Mouse (Mus musculus): Measurements from ENCODE around the gene Gstt4. TPM values are rescaled to one million over a fixed set of nuclear protein-coding genes. Genes with fewer than 3 reads are reported as not detected.
A peak's percentile ranks its signal among the peaks of the same experiment; 100 is the strongest.
"Not testable (repeated sequence)": the region's sequence is repeated elsewhere in the genome, so short reads cannot be mapped to it uniquely, and the experiment has no call there.

Gene Gstt4
- polyA plus RNA-seq (2012; rRNA removed): not detected in 2 replicates

DNA sequence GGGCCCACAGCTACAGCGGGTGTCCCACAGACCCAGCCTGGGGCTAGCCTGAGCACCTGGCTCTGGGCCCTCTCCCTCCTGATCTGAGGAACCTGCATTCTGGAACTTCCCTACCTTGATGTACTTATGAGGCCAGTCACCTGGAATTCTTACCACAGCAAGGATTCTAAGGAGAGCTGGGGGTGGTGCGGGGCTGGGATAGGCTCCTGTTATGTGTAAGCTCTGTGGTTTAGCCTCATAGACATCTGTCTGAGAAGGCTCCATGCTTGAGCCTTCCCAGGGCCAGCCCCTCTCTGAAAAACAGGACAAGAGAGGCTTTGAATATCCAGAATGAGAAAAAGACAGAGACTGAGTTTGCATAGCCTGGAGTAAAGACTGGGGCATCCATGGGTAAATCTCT lies at the start of gene Gstt4:
Gene Gstt4 (minus strand): TSS at position 101 of the 400 bp plus-strand sequence.
- H3K4me3 ChIP-seq (ENCODE audit: extremely low read depth, insufficient read depth, insufficient read length): no peak within 1 kb of the TSS
- 86% methylated on average over 2 of the region's 2 CpGs for WGBS
- no peak for TF ChIP-seq CTCF (IDR thresholded peaks at IDR 0.05; ENCODE audit: extremely low read depth, insufficient read depth, insufficient read length, insufficient replicate concordance)
- no peaks in the 10 kb centered on the region for H3K27me3 ChIP-seq (ENCODE audit: control insufficient read depth, insufficient read depth, low read length)
- no peak within 1 kb of the TSS for H3K27ac ChIP-seq (ENCODE audit: insufficient read depth, low read length)
- H3K4me1 ChIP-seq (ENCODE audit: control insufficient read depth, insufficient read depth, insufficient read length): no peaks in the 10 kb centered on the region
- DNase-seq (ENCODE audit: low read depth in 1 of 2, low spot score in 2 of 2): no peak
- H3K36me3 ChIP-seq (ENCODE audit: control insufficient read depth, insufficient read depth, low read length): no peaks in the 10 kb centered on the region

DNA sequence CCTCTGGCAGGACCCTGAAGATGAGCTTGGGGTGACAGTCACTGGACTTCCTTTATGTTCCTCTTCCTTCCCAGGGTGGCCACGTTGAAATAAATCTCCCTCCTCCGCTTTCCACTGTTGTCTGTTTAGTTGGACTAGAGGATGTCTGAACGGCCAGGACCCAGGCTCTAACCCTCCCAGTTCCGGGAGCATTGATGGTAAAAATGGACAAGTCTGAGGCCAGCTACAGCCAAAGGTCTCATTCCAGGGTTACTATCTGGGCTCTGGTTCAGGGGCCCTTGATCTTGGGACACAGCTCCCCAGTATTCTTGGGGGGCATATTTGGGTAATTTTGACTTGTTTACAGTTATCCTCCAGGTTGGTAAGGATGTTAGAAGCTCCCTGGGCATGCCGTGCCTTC lies 39.2 kb upstream of the Gstt4 start:
- Histone ChIP-seq H3K4me3 (ENCODE audit: extremely low read depth, insufficient read depth, insufficient read length) (no peak overlapping the region), H3K4me1 (ENCODE audit: control insufficient read depth, insufficient read depth, insufficient read length) (peaks cover 5% of the 10 kb centered on the region; the same call in 1 of the 2 replicates), H3K36me3 (ENCODE audit: control insufficient read depth, insufficient read depth, low read length) (peaks cover 4% of the 10 kb centered on the region; the same call in 1 of the 2 replicates), H3K27me3 (ENCODE audit: control insufficient read depth, insufficient read depth, low read length) (no peaks in the 10 kb centered on the region), H3K27ac (ENCODE audit: insufficient read depth, low read length) (no peak overlapping the region)
- DNase-seq (ENCODE audit: low read depth in 1 of 2, low spot score in 2 of 2): no peak
- 82% methylated on average over 5 of the region's 5 CpGs for WGBS
- TF ChIP-seq POLR2A (IDR thresholded peaks at IDR 0.05; ENCODE audit: low read depth, low read length) (no peak), CTCF (IDR thresholded peaks at IDR 0.05; ENCODE audit: extremely low read depth, insufficient read depth, insufficient read length, insufficient replicate concordance) (no peak)

DNA sequence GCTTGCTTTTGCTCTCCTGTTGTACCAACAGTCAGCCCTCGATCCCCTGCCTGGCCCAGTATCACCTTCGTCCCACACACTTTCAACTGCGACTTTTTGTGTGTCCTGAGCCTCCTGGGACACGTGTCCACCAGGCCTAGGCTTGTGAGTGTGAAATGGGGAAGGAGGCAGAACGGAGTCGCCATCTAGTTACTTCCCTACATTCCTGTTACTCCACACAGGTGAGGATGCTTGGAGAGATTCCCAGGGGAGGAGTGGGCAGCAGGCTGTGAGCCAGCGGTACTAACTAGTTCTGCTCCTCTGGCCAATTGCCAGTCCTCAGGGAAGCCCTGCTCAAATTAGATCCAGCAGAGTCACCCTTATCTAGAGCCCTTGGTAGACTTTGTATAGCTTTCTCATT lies 38.4 kb upstream of the Gstt4 start:
- H3K4me1 ChIP-seq (ENCODE audit: control insufficient read depth, insufficient read depth, insufficient read length): peaks cover 5% of the 10 kb centered on the region; the same call in 1 of the 2 replicates
- H3K4me3 ChIP-seq (ENCODE audit: extremely low read depth, insufficient read depth, insufficient read length): no peak overlapping the region
- TF ChIP-seq POLR2A (IDR thresholded peaks at IDR 0.05; ENCODE audit: low read depth, low read length) (no peak), CTCF (IDR thresholded peaks at IDR 0.05; ENCODE audit: extremely low read depth, insufficient read depth, insufficient read length, insufficient replicate concordance) (no peak)
- H3K27ac ChIP-seq (ENCODE audit: insufficient read depth, low read length): no peak overlapping the region
- no peaks in the 10 kb centered on the region for H3K27me3 ChIP-seq (ENCODE audit: control insufficient read depth, insufficient read depth, low read length)
- 61% methylated on average over 7 of the region's 7 CpGs for WGBS
- DNase-seq (ENCODE audit: low read depth in 1 of 2, low spot score in 2 of 2): no peak
- peaks cover 4% of the 10 kb centered on the region; the same call in 1 of the 2 replicates for H3K36me3 ChIP-seq (ENCODE audit: control insufficient read depth, insufficient read depth, low read length)

DNA sequence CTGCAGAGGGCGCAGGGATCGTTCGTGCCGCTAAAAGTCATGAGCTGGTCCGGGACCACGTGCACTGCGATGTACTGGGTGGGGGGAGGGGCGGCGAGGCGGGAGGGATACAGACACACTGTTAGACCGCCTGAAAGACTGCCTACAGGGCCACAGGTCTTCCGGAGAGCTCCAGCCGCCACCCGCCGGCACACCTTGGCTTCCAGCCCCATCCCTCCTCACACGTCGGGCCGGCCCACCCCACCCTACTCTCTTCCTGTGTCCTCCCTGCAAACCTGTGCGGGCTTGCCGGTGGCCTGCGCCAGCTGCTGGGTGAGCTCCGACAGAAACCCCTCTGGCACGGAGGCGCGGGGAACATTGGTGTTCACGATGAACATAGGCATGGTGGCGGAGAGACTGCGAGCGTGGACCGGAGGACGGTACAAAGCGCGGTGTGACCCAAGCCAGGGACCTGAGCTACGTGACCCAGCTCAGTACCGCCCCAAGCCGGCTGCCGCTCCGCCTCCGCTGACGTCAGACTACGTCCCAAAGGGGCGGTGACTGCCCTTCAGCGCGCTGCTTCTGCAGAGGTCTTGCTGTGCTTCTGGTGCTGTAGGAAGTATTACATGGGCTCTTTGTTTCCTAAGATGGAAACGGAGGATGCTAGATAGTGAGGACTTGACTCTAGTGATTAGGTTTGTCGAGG lies 37.6 kb upstream of the Gstt4 start, which contains the start of gene Mif:
Gene Mif (minus strand): TSS at position 455 of the 685 bp plus-strand sequence.
- H3K27me3 ChIP-seq (ENCODE audit: control insufficient read depth, insufficient read depth, low read length); H3K36me3 ChIP-seq (ENCODE audit: control insufficient read depth, insufficient read depth, low read length); H3K4me1 ChIP-seq (ENCODE audit: control insufficient read depth, insufficient read depth, insufficient read length): not testable (repeated sequence)
- DNase-seq (ENCODE audit: low read depth in 1 of 2, low spot score in 2 of 2): peak; percentile 79 to 83
- peak; percentile 15; the same call in 1 of the 2 replicates for TF ChIP-seq POLR2A (IDR thresholded peaks at IDR 0.05; ENCODE audit: low read depth, low read length)
- Histone ChIP-seq H3K4me3 (ENCODE audit: extremely low read depth, insufficient read depth, insufficient read length) (peak within 1 kb of the TSS; percentile 75), H3K27ac (ENCODE audit: insufficient read depth, low read length) (peak within 1 kb of the TSS; percentile 83)
- under 1% methylated on average over 45 of the region's 46 CpGs for WGBS

DNA sequence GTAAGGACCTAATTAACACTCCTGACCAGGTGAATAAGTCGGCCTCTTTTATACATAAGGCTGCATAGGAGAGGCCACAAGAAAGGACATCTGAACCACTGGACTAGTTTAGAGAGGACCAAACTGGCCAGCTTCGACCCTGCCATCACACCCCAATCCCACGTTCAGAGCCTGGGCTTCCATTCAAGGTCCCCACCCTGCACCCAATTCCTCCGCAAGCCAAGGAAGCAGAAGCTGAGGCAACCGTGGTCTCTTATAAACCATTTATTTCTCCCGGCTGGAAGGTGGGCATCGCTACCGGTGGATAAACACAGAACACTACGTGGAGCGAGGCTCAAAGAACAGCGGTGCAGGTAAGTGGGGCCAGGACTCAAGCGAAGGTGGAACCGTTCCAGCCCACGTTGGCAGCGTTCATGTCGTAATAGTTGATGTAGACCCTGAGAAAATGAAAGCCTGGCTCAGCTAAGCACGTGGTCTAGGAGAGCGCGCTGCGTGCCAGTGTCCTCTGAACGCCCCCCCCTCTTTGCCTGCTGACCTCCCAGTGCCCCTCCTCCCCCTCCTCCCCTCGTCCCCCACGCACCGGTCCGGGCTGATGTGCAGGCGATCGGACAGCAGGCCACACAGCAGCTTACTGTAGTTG lies 36.9 kb upstream of the Gstt4 start:
- Histone ChIP-seq H3K4me1 (ENCODE audit: control insufficient read depth, insufficient read depth, insufficient read length) (peaks cover 5% of the 10 kb centered on the region; the same call in 1 of the 2 replicates), H3K27ac (ENCODE audit: insufficient read depth, low read length) (no peak overlapping the region; the same call in 1 of the 2 replicates), H3K4me3 (ENCODE audit: extremely low read depth, insufficient read depth, insufficient read length) (peak overlapping the region; percentile 75), H3K27me3 (ENCODE audit: control insufficient read depth, insufficient read depth, low read length) (no peaks in the 10 kb centered on the region), H3K36me3 (ENCODE audit: control insufficient read depth, insufficient read depth, low read length) (peaks cover 4% of the 10 kb centered on the region; the same call in 1 of the 2 replicates)
- 6% methylated on average over 27 of the region's 27 CpGs for WGBS
- TF ChIP-seq CTCF (IDR thresholded peaks at IDR 0.05; ENCODE audit: extremely low read depth, insufficient read depth, insufficient read length, insufficient replicate concordance) (no peak), POLR2A (IDR thresholded peaks at IDR 0.05; ENCODE audit: low read depth, low read length) (no peak)
- DNase-seq (ENCODE audit: low read depth in 1 of 2, low spot score in 2 of 2): no peak

DNA sequence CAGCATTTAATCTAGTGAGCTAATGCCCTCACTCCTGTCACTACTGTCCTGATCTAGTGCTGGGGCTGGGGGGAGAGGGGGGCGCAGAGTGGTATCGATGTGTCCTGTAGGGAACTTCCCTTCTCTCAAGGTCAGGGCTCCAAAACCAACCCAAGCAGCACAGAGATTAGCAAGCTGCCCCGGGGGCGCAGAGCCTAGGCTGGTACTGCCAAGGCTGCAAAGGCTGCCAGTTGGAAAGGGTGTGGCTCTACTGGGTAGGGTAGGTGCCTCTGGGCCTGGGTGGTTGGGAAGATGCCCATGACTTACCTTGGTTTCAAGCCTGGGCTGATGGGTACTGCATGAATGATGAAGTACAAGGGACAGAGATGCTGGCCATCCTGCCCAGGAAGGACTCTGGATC lies 35.3 kb upstream of the Gstt4 start:
- Histone ChIP-seq H3K27me3 (ENCODE audit: control insufficient read depth, insufficient read depth, low read length) (no peaks in the 10 kb centered on the region), H3K4me1 (ENCODE audit: control insufficient read depth, insufficient read depth, insufficient read length) (peaks cover 5% of the 10 kb centered on the region; the same call in 1 of the 2 replicates), H3K4me3 (ENCODE audit: extremely low read depth, insufficient read depth, insufficient read length) (no peak overlapping the region), H3K36me3 (ENCODE audit: control insufficient read depth, insufficient read depth, low read length) (peaks cover 4% of the 10 kb centered on the region; the same call in 1 of the 2 replicates), H3K27ac (ENCODE audit: insufficient read depth, low read length) (no peak overlapping the region)
- WGBS: 89% methylated on average over 4 of the region's 4 CpGs
- no peak for TF ChIP-seq POLR2A (IDR thresholded peaks at IDR 0.05; ENCODE audit: low read depth, low read length)
- no peak for TF ChIP-seq CTCF (IDR thresholded peaks at IDR 0.05; ENCODE audit: extremely low read depth, insufficient read depth, insufficient read length, insufficient replicate concordance)
- no peak for DNase-seq (ENCODE audit: low read depth in 1 of 2, low spot score in 2 of 2)

DNA sequence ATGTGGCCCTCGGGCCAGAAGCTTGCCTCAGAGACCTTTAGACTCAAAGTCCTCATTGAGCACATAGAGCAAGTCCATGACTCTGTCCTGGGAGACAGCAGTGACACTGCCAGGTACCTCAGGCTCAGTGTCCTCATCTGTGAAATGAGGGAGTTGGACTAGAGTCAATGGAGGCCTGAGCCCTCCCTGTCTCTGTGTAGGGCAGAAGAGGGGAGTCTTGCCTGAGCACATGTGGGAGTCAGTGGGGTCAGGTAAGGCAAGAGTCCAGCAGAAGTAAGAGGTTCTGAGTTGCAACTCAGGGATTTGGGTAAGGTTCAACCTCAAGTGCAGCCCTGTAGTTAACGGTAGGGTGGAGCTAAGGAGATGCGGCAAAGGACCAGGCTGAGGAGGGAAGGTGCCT lies 34.6 kb upstream of the Gstt4 start:
- H3K36me3 ChIP-seq (ENCODE audit: control insufficient read depth, insufficient read depth, low read length): peaks cover 4% of the 10 kb centered on the region; the same call in 1 of the 2 replicates
- TF ChIP-seq CTCF (IDR thresholded peaks at IDR 0.05; ENCODE audit: extremely low read depth, insufficient read depth, insufficient read length, insufficient replicate concordance) (no peak), POLR2A (IDR thresholded peaks at IDR 0.05; ENCODE audit: low read depth, low read length) (no peak)
- no peak for DNase-seq (ENCODE audit: low read depth in 1 of 2, low spot score in 2 of 2)
- WGBS: 83% methylated on average over 3 of the region's 3 CpGs
- no peak overlapping the region for H3K27ac ChIP-seq (ENCODE audit: insufficient read depth, low read length)
- H3K4me1 ChIP-seq (ENCODE audit: control insufficient read depth, insufficient read depth, insufficient read length): peaks cover 5% of the 10 kb centered on the region; the same call in 1 of the 2 replicates
- no peak overlapping the region for H3K4me3 ChIP-seq (ENCODE audit: extremely low read depth, insufficient read depth, insufficient read length)
- H3K27me3 ChIP-seq (ENCODE audit: control insufficient read depth, insufficient read depth, low read length): no peaks in the 10 kb centered on the region
